Mouse (Mus musculus) WW6 (cell line): ENCODE data around the gene Olfr554.
A peak's percentile ranks its signal among the peaks of the same experiment; 100 is the strongest.
"Not testable (repeated sequence)": the region's sequence is repeated elsewhere in the genome, so short reads cannot be mapped to it uniquely, and the experiment has no call there.

Experiments used
- DNase-seq: peaks from one replicate; pipeline ENCODE4 v3.0.0-alpha.2; 2013; ENCODE audit warnings: low read depth, low spot score

The Olfr554 gene

DNA sequence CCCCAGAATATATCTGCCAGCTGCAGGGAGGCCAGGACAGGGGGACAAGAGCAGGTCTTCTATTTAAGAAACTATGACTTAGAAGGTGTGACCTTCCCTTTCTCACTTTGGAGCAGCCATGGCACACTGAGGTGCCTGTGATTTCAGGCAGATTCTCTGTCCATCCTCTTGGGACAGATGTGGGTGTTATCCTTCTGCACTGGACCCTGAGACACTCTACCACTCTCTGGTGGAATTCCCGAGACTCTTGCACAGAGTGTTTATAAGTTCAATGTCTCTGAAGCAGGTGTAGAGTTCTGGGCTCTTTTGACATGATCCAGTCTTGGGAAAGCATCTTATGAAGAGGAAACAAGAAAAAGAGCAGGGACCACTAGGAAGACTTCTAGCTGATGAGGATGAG lies at the start of gene Olfr554:
Gene Olfr554, plus strand, starts transcription at position 301 of the 400 bp plus-strand sequence.
- DNase-seq = no peak

DNA sequence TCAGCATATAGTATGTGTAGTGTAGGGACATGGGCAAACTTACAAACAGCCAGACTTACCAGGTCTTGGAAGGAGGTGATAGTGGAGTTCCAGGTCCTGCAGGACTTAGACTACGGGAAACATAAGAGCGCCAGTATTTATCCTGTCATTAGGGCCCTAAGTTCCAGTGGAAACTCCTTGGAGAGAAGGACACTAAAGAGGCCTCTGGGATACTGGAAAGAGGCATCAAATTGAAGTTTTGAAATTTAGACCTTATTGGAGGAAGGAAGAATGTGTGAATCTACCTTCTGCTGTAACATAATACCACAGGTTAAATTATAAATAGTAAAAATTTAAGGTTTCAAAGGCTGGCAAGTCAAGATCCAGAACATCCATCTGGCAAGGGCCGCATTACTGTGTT lies 46.4 kb upstream of the Olfr554 start, which contains the start of gene Olfr551:
Gene Olfr551, minus strand, starts transcription at position 101 of the 400 bp plus-strand sequence.
- DNase-seq = no peak

GRCm38 (mm10) chr7:102597378-102598031 lies 40.7 kb upstream of the Olfr554 start, which contains the start of gene Olfr552:
Olfr552 (plus strand) TSS chr7:102597770.
- no peak for DNase-seq

DNA sequence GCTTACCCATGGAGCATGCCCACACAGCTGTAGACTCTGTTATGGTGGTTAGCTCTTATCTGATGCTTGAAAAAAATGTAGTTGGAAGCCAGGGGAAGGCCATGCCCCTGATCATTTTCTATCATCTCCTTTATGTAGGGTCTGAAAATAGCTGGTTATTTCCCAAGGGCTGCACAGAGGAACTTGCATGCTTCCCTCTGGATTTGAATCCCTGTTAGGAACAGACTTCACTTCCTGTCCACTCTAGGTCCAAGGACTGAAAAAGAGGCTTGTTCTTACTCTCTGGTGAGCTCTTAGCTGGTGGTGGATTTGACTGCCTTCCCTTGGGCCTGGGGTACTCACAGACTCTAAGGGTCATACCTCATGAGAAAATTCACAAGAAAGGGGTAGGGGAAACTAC lies 20.1 kb upstream of the Olfr554 start, which contains the start of gene Olfr553:
Gene Olfr553, minus strand, starts transcription at position 101 of the 400 bp plus-strand sequence.
- no peak for DNase-seq

DNA sequence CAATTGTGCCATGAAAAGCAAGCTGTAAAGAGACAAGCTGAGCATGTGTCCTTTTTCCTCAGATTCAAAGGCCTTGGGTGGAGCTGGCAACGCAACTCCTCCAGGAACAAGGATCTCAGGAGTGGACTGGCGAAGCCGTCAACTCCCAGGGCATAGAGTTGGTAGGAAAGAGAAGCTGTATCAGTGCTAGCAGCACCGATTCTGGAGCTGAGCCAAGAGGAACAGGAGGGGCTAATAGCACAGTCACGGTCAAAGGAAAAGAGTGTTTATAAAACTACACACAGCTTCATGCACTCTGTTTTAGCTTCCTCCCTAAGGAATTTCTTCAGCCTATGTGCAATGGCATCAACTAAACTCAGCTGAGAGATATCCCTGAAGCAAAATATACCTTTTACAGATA lies 18.6 kb upstream of the Olfr554 start:
- DNase-seq = no peak

- peak; percentile 16 for DNase-seq
Observed at GRCm38 (mm10) chr7:102620368-102620767, 17.9 kb upstream of the Olfr554 start.

DNA sequence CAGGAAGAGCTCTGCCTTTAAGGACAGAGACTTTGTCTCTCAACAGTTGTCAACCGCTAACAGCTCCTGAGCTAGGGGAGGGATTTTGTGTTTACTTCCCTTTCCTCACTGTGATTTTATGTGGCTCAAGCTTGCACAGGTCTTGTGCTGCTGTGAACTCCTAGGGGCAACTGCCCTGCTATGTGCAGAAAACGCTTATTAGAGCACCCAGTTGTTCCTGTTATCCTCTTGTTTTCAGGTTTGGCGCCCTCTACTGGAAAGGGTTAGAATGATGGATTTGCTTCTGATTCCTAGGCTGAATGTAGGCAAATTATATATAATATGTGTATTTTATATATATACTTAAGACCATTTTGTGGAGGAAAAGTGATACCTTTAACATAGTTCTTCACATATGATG lies 1.6 kb upstream of the Olfr554 start:
- DNase-seq = peak; percentile 24

DNA sequence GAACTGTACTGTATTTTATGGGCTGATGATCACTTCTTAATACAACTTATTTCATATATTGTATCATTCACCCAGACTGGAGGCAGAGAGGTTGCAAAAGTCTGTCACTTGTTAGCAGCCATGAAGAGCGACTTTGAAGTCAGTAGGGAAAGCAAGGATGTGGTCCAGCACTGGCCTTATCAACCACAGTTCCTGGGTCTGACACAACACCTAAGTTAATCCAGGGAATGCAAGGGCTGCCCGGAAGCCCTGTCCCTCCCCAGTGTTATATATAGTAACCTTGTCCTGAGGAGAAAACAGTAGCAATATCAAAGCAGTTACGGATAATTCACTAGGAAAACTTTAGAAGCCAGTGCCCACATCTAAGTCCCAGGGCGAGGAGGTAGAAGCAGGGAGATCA lies 6.7 kb downstream of the Olfr554 start:
- not testable (repeated sequence) for DNase-seq

DNA sequence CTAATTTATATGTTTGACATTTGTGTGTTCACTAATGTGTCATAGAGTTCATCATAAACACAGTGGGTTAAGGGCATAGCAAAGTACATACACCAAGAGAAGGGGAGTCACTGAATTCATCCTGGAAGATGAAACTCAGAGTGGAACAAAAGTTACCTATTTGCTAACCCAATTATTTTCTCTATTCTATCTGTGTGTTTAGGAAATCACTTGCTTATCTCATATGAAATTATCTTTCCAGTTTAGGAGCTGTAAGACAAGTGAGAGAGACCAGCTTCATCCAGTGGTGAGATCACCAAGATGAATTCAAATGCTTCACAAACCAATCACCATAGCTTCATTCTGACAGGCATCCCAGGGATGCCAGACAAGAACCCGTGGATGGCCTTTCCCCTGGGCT lies 20.3 kb downstream of the Olfr554 start, which contains the start of gene Olfr555:
Gene Olfr555, plus strand, starts transcription at position 301 of the 400 bp plus-strand sequence.
- DNase-seq = no peak

DNA sequence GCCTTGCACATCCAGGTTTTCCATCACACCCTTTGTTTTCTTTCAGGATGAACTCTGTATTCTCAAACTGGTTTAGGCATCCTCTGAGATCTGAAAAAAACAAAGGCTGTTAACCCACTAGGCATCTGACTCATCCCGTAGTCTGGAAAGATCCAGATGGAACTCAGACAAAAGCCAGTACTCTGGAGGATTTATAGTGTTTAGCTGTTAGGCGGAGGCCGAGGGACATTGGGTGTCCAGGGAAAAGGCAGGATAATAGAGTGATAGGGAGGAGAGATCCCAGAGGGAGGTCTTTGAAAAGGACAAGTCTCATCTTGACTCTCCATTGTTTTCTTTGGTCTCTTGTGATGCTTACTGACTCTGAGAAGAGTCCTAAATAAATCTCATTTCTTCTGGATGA lies 26.4 kb downstream of the Olfr554 start, which contains the start of gene Olfr556:
Gene Olfr556, plus strand, starts transcription at position 301 of the 400 bp plus-strand sequence.
- no peak for DNase-seq

- no peak for DNase-seq
Observed at GRCm38 (mm10) chr7:102665378-102665777, 27.1 kb downstream of the Olfr554 start.

GRCm38 (mm10) chr7:102676225-102676624 lies 38.0 kb downstream of the Olfr554 start:
- DNase-seq = no peak

DNA sequence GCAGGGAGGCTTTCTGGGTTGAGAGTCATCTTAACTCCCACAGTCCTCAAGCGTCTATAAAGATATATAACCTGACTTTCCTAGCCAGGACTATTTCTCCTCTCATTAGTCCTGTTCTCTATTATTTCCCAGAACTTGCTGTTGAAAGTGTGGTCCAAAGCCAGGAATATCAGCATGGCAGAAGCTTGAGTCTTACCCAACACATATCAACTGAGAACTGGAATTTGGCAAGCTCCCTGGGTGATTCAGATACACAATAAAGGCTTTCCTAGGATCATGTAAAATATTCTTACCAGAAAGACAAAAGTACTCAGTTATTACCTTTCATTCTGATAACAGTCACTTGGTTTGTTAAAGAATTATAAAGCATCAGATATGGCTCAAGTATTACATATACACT lies 43.7 kb downstream of the Olfr554 start:
- no peak for DNase-seq

DNA sequence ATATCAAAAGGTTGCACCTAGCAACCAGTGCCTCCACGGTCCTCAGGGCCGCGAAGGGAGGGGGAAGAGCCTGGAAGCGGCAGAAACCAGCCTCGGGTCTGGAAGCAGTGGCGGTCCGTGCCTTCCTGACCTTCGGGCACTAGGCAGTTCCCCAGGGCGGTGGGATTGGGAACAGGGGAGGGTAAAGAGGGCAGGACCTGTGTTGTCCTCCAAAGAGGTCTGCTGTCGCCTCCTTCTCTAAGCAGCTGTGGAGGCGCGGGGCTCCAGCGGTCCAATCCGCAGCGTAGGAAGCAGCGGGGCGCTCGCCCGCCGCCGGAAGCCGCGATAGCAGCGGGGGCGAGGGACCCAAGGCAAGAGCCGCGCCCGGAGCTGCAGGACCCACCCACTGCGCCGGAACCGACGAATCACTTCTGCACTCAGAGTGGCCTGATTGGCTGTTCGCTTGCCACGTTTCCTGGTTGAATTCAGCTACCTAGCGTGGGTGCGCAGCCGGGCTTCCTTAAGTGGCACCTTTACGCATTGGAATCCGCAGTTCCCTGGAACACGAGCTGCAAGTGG lies 48.8 kb downstream of the Olfr554 start, which contains the start of gene Trim68:
Gene Trim68, minus strand, starts transcription at position 384 of the 558 bp plus-strand sequence.
- peak; percentile 67 for DNase-seq
